Mouse (Mus musculus): ENCODE results near the gene Pcsk4. TPM values are rescaled to one million over a fixed set of nuclear protein-coding genes. Genes with fewer than 3 reads are reported as not detected.
A peak's percentile ranks its signal among the peaks of the same experiment; 100 is the strongest.

Pcsk4 gene
- polyA plus RNA-seq, 1 experiment from 2014 or later: 3.4 TPM

- peak; percentile 53 for ATAC-seq (ENCODE audit: borderline replicate concordance, extremely low read depth, low FRiP score, low TSS enrichment)
- WGBS: 0% methylated on average over 34 of the region's 34 CpGs
- Histone ChIP-seq H3K4me3 (peak within 1 kb of the TSS; percentile 94), H3K9ac (peak within 1 kb of the TSS; percentile 88), H3K4me2 (peak within 1 kb of the TSS; percentile 80), H3K36me3 (0 out of 2 replicates have a peak, but pooled peaks cover 6% of the 10 kb centered on the region), H3K4me1 (peaks cover 38% of the 10 kb centered on the region), H3K27me3 (peaks cover 24% of the 10 kb centered on the region), H3K9me3 (no peaks in the 10 kb centered on the region), H3K27ac (peak within 1 kb of the TSS; percentile 82)
These were observed 8.9 kb downstream of the Pcsk4 start, which contains the start of gene 2310011J03Rik for GRCm38 (mm10) chr10:80320340-80320760. 2310011J03Rik (minus strand) TSS chr10:80320537.

GRCm38 (mm10) chr10:80317011-80317410, 12.3 kb downstream of the Pcsk4 start:
- H3K9me3 ChIP-seq: no peaks in the 10 kb centered on the region
- H3K27ac ChIP-seq: no peak overlapping the region
- H3K4me3 ChIP-seq: no peak overlapping the region
- no peak for ATAC-seq (ENCODE audit: borderline replicate concordance, extremely low read depth, low FRiP score, low TSS enrichment)
- 0 out of 2 replicates have a peak, but pooled peaks cover 6% of the 10 kb centered on the region for H3K36me3 ChIP-seq
- WGBS: 58% methylated on average over 10 of the region's 10 CpGs
- no peak overlapping the region for H3K9ac ChIP-seq
- peaks cover 57% of the 10 kb centered on the region for H3K27me3 ChIP-seq
- H3K4me1 ChIP-seq: peaks cover 40% of the 10 kb centered on the region
- H3K4me2 ChIP-seq: no peak overlapping the region

GRCm38 (mm10) chr10:80316359-80316781, 12.9 kb downstream of the Pcsk4 start:
- no peak for ATAC-seq (ENCODE audit: borderline replicate concordance, extremely low read depth, low FRiP score, low TSS enrichment)
- peaks cover 40% of the 10 kb centered on the region for H3K4me1 ChIP-seq
- no peak overlapping the region for H3K27ac ChIP-seq
- 20% methylated on average over 11 of the region's 11 CpGs for WGBS
- peaks cover 64% of the 10 kb centered on the region for H3K27me3 ChIP-seq
- H3K9me3 ChIP-seq: no peaks in the 10 kb centered on the region
- H3K4me3 ChIP-seq: no peak overlapping the region
- H3K4me2 ChIP-seq: no peak overlapping the region
- H3K36me3 ChIP-seq: 0 out of 2 replicates have a peak, but pooled peaks cover 6% of the 10 kb centered on the region
- no peak overlapping the region for H3K9ac ChIP-seq

- Histone ChIP-seq H3K4me1 (peaks cover 40% of the 10 kb centered on the region), H3K9me3 (no peaks in the 10 kb centered on the region)
- 36% methylated on average over 27 of the region's 27 CpGs for WGBS
These were observed 14.0 kb downstream of the Pcsk4 start for GRCm38 (mm10) chr10:80315315-80315714.

GRCm38 (mm10) chr10:80314494-80315001, 14.8 kb downstream of the Pcsk4 start:
- no peak for ATAC-seq (ENCODE audit: borderline replicate concordance, extremely low read depth, low FRiP score, low TSS enrichment)

More at GRCm38 (mm10) chr10:80315315-80315714, 14.0 kb downstream of the Pcsk4 start:
- 0 out of 2 replicates have a peak overlapping the region, but pooled peaks have one; percentile 19 for H3K9ac ChIP-seq
- no peak overlapping the region for H3K4me3 ChIP-seq
- no peak for ATAC-seq (ENCODE audit: borderline replicate concordance, extremely low read depth, low FRiP score, low TSS enrichment)
- H3K4me2 ChIP-seq: no peak overlapping the region
- 0 out of 2 replicates have a peak, but pooled peaks cover 6% of the 10 kb centered on the region for H3K36me3 ChIP-seq
- H3K27me3 ChIP-seq: peaks cover 74% of the 10 kb centered on the region
- H3K27ac ChIP-seq: no peak overlapping the region

GRCm38 (mm10) chr10:80313627-80314201, 15.6 kb downstream of the Pcsk4 start:
- H3K9me3 ChIP-seq: no peaks in the 10 kb centered on the region
- H3K36me3 ChIP-seq: 0 out of 2 replicates have a peak, but pooled peaks cover 4% of the 10 kb centered on the region
- no peak overlapping the region for H3K4me3 ChIP-seq
- H3K4me1 ChIP-seq: peaks cover 31% of the 10 kb centered on the region
- H3K4me2 ChIP-seq: peak overlapping the region; percentile 4; the same call in 1 of the 2 replicates
- no peak for ATAC-seq (ENCODE audit: borderline replicate concordance, extremely low read depth, low FRiP score, low TSS enrichment)
- peaks cover 84% of the 10 kb centered on the region for H3K27me3 ChIP-seq
- no peak overlapping the region for H3K27ac ChIP-seq
- no peak overlapping the region for H3K9ac ChIP-seq
- 31% methylated on average over 20 of the region's 20 CpGs for WGBS

More at GRCm38 (mm10) chr10:80314494-80315001, 14.8 kb downstream of the Pcsk4 start:
- Histone ChIP-seq H3K4me1 (peaks cover 38% of the 10 kb centered on the region), H3K4me3 (no peak overlapping the region), H3K4me2 (no peak overlapping the region), H3K9ac (no peak overlapping the region), H3K9me3 (no peaks in the 10 kb centered on the region), H3K27me3 (peaks cover 78% of the 10 kb centered on the region), H3K27ac (no peak overlapping the region), H3K36me3 (0 out of 2 replicates have a peak, but pooled peaks cover 6% of the 10 kb centered on the region)
- WGBS: 38% methylated on average over 16 of the region's 16 CpGs

- Histone ChIP-seq H3K9me3 (no peaks in the 10 kb centered on the region), H3K27me3 (peaks cover 88% of the 10 kb centered on the region), H3K36me3 (no peaks in the 10 kb centered on the region), H3K4me3 (no peak overlapping the region), H3K9ac (no peak overlapping the region), H3K4me1 (peaks cover 31% of the 10 kb centered on the region), H3K4me2 (no peak overlapping the region), H3K27ac (no peak overlapping the region)
- 50% methylated on average over 54 of the region's 54 CpGs for WGBS
- no peak for ATAC-seq (ENCODE audit: borderline replicate concordance, extremely low read depth, low FRiP score, low TSS enrichment)
These were observed 16.5 kb downstream of the Pcsk4 start for GRCm38 (mm10) chr10:80312586-80313504.

GRCm38 (mm10) chr10:80311560-80311959, 17.7 kb downstream of the Pcsk4 start:
- no peak for ATAC-seq (ENCODE audit: borderline replicate concordance, extremely low read depth, low FRiP score, low TSS enrichment)
- 67% methylated on average over 16 of the region's 16 CpGs for WGBS

GRCm38 (mm10) chr10:80304862-80305261, 24.4 kb downstream of the Pcsk4 start:
- Histone ChIP-seq H3K4me2 (peak overlapping the region; percentile 35), H3K27ac (no peak overlapping the region), H3K4me3 (peak overlapping the region; percentile 16; the same call in 1 of the 2 replicates), H3K27me3 (peaks cover 77% of the 10 kb centered on the region), H3K36me3 (no peaks in the 10 kb centered on the region), H3K9me3 (no peaks in the 10 kb centered on the region), H3K4me1 (peaks cover 20% of the 10 kb centered on the region), H3K9ac (no peak overlapping the region)
- no peak for ATAC-seq (ENCODE audit: borderline replicate concordance, extremely low read depth, low FRiP score, low TSS enrichment)
- WGBS: 12% methylated on average over 25 of the region's 25 CpGs

More at GRCm38 (mm10) chr10:80311560-80311959, 17.7 kb downstream of the Pcsk4 start:
- Histone ChIP-seq H3K4me3 (no peak overlapping the region), H3K9ac (no peak overlapping the region), H3K27ac (no peak overlapping the region), H3K9me3 (no peaks in the 10 kb centered on the region), H3K4me2 (no peak overlapping the region), H3K36me3 (no peaks in the 10 kb centered on the region), H3K4me1 (peaks cover 29% of the 10 kb centered on the region), H3K27me3 (peaks cover 83% of the 10 kb centered on the region)

- no peak for ATAC-seq (ENCODE audit: borderline replicate concordance, extremely low read depth, low FRiP score, low TSS enrichment)
- Histone ChIP-seq H3K9ac (no peak overlapping the region), H3K9me3 (no peaks in the 10 kb centered on the region), H3K4me1 (peaks cover 20% of the 10 kb centered on the region), H3K4me2 (peak overlapping the region; percentile 35), H3K36me3 (no peaks in the 10 kb centered on the region), H3K4me3 (peak overlapping the region; percentile 16; the same call in 1 of the 2 replicates), H3K27ac (no peak overlapping the region), H3K27me3 (peaks cover 80% of the 10 kb centered on the region)
- WGBS: 11% methylated on average over 12 of the region's 12 CpGs
These were observed 24.8 kb downstream of the Pcsk4 start for GRCm38 (mm10) chr10:80304458-80304857.

- WGBS: 6% methylated on average over 9 of the region's 9 CpGs
- Histone ChIP-seq H3K27me3 (peaks cover 90% of the 10 kb centered on the region), H3K9ac (no peak overlapping the region; the same call in 1 of the 2 replicates), H3K27ac (peak overlapping the region; percentile 44), H3K9me3 (no peaks in the 10 kb centered on the region), H3K36me3 (no peaks in the 10 kb centered on the region), H3K4me3 (0 out of 2 replicates have a peak overlapping the region, but pooled peaks have one; percentile 1), H3K4me2 (peak overlapping the region; percentile 32), H3K4me1 (peaks cover 20% of the 10 kb centered on the region)
- peak; percentile 78 for ATAC-seq (ENCODE audit: borderline replicate concordance, extremely low read depth, low FRiP score, low TSS enrichment)
These were observed 26.8 kb downstream of the Pcsk4 start for GRCm38 (mm10) chr10:80302471-80302881.

All from lung, embryonic 15.5 days (tissue).